Mouse (Mus musculus) CH12.LX (cell line): ENCODE results near the gene Snrnp48. TPM values are rescaled to one million over a fixed set of nuclear protein-coding genes. Genes with fewer than 3 reads are reported as not detected.

ENCODE experiments used
- DNase-seq: peaks from one replicate; pipeline ENCODE4 v3.0.0-alpha.2; 2013; ENCODE audit errors: extremely low read depth
- H3K27ac ChIP-seq: 2 replicates; pipeline ENCODE4 v1.5.1; 2012; ENCODE audit warnings: low read depth, mild to moderate bottlenecking, control low read depth, moderate library complexity; ENCODE audit not compliant: insufficient read depth
- H3K27me3 ChIP-seq: replicated peaks from 2 replicates; pipeline ENCODE3; 2012; ENCODE audit warnings: inconsistent platforms
- H3K36me3 ChIP-seq, 2 experiments: replicated peaks in 1 of 2; 2 replicates each; pipeline versions ENCODE3 to v1.6.1; 2012; ENCODE audit warnings: inconsistent platforms in 1 of 2, low read length in 1 of 2, mild to moderate bottlenecking in 1 of 2, mixed read lengths in 1 of 2, moderate library complexity in 1 of 2; ENCODE audit not compliant: control insufficient read depth in 1 of 2, insufficient read depth in 1 of 2
- H3K4me1 ChIP-seq, 2 experiments: 2 replicates each; pipeline ENCODE4 v1.6.1; 2012; ENCODE audit warnings: inconsistent platforms in 1 of 2, moderate library complexity in 1 of 2; ENCODE audit not compliant: insufficient read depth in 2 of 2, control insufficient read depth in 1 of 2
- H3K4me2 ChIP-seq: 2 replicates; pipeline ENCODE4 v1.6.1; 2012; ENCODE audit warnings: low read depth, mild to moderate bottlenecking, control low read depth; ENCODE audit not compliant: poor library complexity, insufficient read depth, severe bottlenecking
- H3K4me3 ChIP-seq, 3 experiments: fragments of 150-350 bp in 1 of 3; sonication (generic) in 1 of 3; replicated peaks in 1 of 3; 2 replicates each; pipeline versions ENCODE3 to v1.5.1; 2011 to 2012; ENCODE audit warnings: low read depth in 2 of 3, low read length in 2 of 3, mild to moderate bottlenecking in 2 of 3, moderate library complexity in 2 of 3, control low read depth in 1 of 3, improper control_type of control experiment in 1 of 3, inconsistent platforms in 1 of 3, mixed read lengths in 1 of 3; ENCODE audit not compliant: poor library complexity in 1 of 3
- H3K79me2 ChIP-seq: replicated peaks from 2 replicates; pipeline ENCODE4 v1.6.1; 2012; ENCODE audit warnings: mild to moderate bottlenecking, moderate library complexity; ENCODE audit not compliant: control insufficient read depth, poor library complexity, insufficient read depth, severe bottlenecking; ENCODE audit errors: extremely low read depth
- H3K9ac ChIP-seq: 2 replicates; pipeline ENCODE4 v1.6.1; 2012; ENCODE audit warnings: low read depth, mild to moderate bottlenecking, control low read depth, moderate library complexity; ENCODE audit not compliant: insufficient read depth
- H3K9me3 ChIP-seq: replicated peaks from 2 replicates; pipeline ENCODE3; 2012; ENCODE audit warnings: low read length, inconsistent platforms, mixed read lengths
- BHLHE40 ChIP-seq: IDR thresholded peaks from 2 replicates; pipeline ENCODE4 v1.6.1; 2011; ENCODE audit warnings: mild to moderate bottlenecking, low read depth, low read length, improper control_type of control experiment
- CHD2 ChIP-seq: IDR thresholded peaks from 2 replicates; pipeline ENCODE4 v1.6.1; 2011; ENCODE audit warnings: low read length, improper control_type of control experiment
- ELF1 ChIP-seq: IDR thresholded peaks from 2 replicates; pipeline ENCODE4 v1.6.1; 2014; ENCODE audit warnings: low read depth, mild to moderate bottlenecking, inconsistent platforms, low read length, improper control_type of control experiment
- ETS1 ChIP-seq: conservative IDR thresholded peaks from 2 replicates; pipeline ENCODE4 v1.6.1; 2012; ENCODE audit warnings: low read depth, mild to moderate bottlenecking, inconsistent platforms, low read length, improper control_type of control experiment, moderate library complexity
- HCFC1 ChIP-seq: IDR thresholded peaks from 2 replicates; pipeline ENCODE4 v1.6.1; 2012; ENCODE audit warnings: low read depth, mild to moderate bottlenecking, inconsistent platforms, low read length, improper control_type of control experiment
- JUND ChIP-seq: conservative IDR thresholded peaks from 2 replicates; pipeline ENCODE4 v1.6.1; 2011; ENCODE audit warnings: low read depth, low read length, improper control_type of control experiment
- MAFK ChIP-seq: IDR thresholded peaks from 2 replicates; pipeline ENCODE4 v1.6.1; 2011; ENCODE audit warnings: low read length, improper control_type of control experiment; ENCODE audit not compliant: insufficient replicate concordance
- MAX ChIP-seq: IDR thresholded peaks from 2 replicates; pipeline ENCODE4 v1.6.1; 2011; ENCODE audit warnings: low read length, improper control_type of control experiment
- MEF2A ChIP-seq: IDR thresholded peaks from 2 replicates; pipeline ENCODE4 v1.6.1; 2014; ENCODE audit warnings: low read depth, mild to moderate bottlenecking, inconsistent platforms, low read length, improper control_type of control experiment, borderline replicate concordance
- MYC ChIP-seq: IDR thresholded peaks from 2 replicates; pipeline ENCODE4 v1.6.1; 2011; ENCODE audit warnings: low read depth, mild to moderate bottlenecking, improper control_type of control experiment, low read length
- NELFE ChIP-seq: IDR thresholded peaks from 2 replicates; pipeline ENCODE4 v1.6.1; 2011; ENCODE audit warnings: low read depth, low read length, improper control_type of control experiment
- NRF1 ChIP-seq: IDR thresholded peaks from 2 replicates; pipeline ENCODE4 v1.6.1; 2014; ENCODE audit warnings: low read depth, mild to moderate bottlenecking, inconsistent platforms, low read length, improper control_type of control experiment, moderate library complexity
- PAX5 ChIP-seq: IDR thresholded peaks from 2 replicates; pipeline ENCODE4 v1.6.1; 2012; ENCODE audit warnings: low read length, inconsistent platforms, mixed read lengths
- SMC3 ChIP-seq: IDR thresholded peaks from 2 replicates; pipeline ENCODE4 v1.6.1; 2011; ENCODE audit warnings: low read depth, low read length, improper control_type of control experiment
- TBP ChIP-seq: conservative IDR thresholded peaks from 2 replicates; pipeline ENCODE4 v1.6.1; 2011; ENCODE audit warnings: low read depth, low read length, improper control_type of control experiment
- TCF12 ChIP-seq: IDR thresholded peaks from 2 replicates; pipeline ENCODE4 v1.6.1; 2014; ENCODE audit warnings: low read depth, mild to moderate bottlenecking, inconsistent platforms, low read length, improper control_type of control experiment
- USF2 ChIP-seq: conservative IDR thresholded peaks from 2 replicates; pipeline ENCODE4 v1.6.1; 2011; ENCODE audit warnings: low read depth, low read length, improper control_type of control experiment
- ZC3H11A ChIP-seq: IDR thresholded peaks from 2 replicates; pipeline ENCODE4 v1.6.1; 2012; ENCODE audit warnings: low read depth, mild to moderate bottlenecking, inconsistent platforms, low read length, improper control_type of control experiment
- ZNF384 ChIP-seq: IDR thresholded peaks from 2 replicates; pipeline ENCODE4 v1.6.1; 2012; ENCODE audit warnings: low read depth, low read length, improper control_type of control experiment, inconsistent platforms
- dilution Hi-C: fragments of 300-500 bp; cut with MboI; formaldehyde crosslinking; loops from 2 replicates; pipeline ENCODE4 v1.14.3; 2020; ENCODE audit warnings: low sequenced_read_pairs; ENCODE audit not compliant: extremely low pct_unique_long_range_greater_than_20kb, extremely low pct_ligation_motif_present
- in situ Hi-C: fragments of 300-500 bp; cut with MboI; formaldehyde crosslinking; loops from 3 replicates; pipeline ENCODE4 v1.14.3; 2019; ENCODE audit warnings: low sequenced_read_pairs, low pct_ligation_motif_present, low pct_unique_long_range_greater_than_20kb, mixed read lengths
- polyA plus RNA-seq: library from polyadenylated mRNA; unstranded; fragments of >175 nt; gene quantifications from 2 replicates; pipeline ENCODE4 v1.2.1, GENCODE M21; 2012; ENCODE audit warnings: low read depth; ENCODE audit not compliant: insufficient read length
- total RNA-seq, 2 experiments: library from RNA; depleted of rRNA; stranded (reverse); fragments of 300-350 nt in 1 of 2; fragments of >200 nt in 1 of 2; gene quantifications; 2 replicates each; pipeline ENCODE4 v1.2.3; 2012 to 2014

Snrnp48 gene
- total and polyA plus RNA-seq, 3 experiments: 42.4 to 103 (median 52.8) TPM

DNA sequence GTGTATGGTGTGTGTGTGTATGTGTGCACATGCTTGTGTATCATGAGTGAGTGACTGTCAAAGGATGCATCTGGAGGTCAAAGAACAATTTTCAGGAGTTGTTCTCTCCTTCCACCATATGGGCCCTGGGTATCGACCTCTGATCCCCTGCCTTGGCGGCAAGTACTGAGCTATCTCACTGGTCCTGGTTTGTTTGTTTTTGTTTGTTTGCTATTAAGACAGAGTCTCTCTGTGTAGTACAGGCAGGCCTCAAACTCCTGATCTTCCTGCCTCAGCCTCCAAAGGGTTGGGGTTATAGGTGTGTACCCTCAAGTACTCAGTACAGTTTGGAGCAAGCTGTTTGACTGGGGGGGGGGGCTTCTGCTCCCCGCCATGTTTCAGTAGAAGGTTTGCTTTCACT, 37.7 kb upstream of the Snrnp48 start:
- Histone ChIP-seq H3K36me3 (no peaks in the 10 kb centered on the region), H3K27ac (no peak overlapping the region), H3K9me3 (no peaks in the 10 kb centered on the region), H3K9ac (no peak overlapping the region), H3K79me2 (no peaks in the 10 kb centered on the region), H3K4me3 (no peak overlapping the region), H3K4me1 (peaks cover 0 to 4% of the 10 kb centered on the region in 2 experiments; a peak in 2 of 4 replicates), H3K27me3 (no peaks in the 10 kb centered on the region), H3K4me2 (no peak overlapping the region)
- in situ Hi-C loops: no loop called here
- dilution Hi-C loops: no loop called here
- no peak for DNase-seq
- no peak for TF ChIP-seq ZNF384
- TF ChIP-seq USF2: no peak
- TF ChIP-seq MAX: no peak
- TF ChIP-seq ZC3H11A: no peak
- TF ChIP-seq MAFK: no peak
- TF ChIP-seq NRF1: no peak
- TF ChIP-seq TBP: no peak
- no peak for TF ChIP-seq BHLHE40
- no peak for TF ChIP-seq TCF12
- TF ChIP-seq NELFE: no peak
- TF ChIP-seq CHD2: no peak
- TF ChIP-seq HCFC1: no peak
- TF ChIP-seq MYC: no peak
- no peak for TF ChIP-seq ELF1
- no peak for TF ChIP-seq PAX5
- no peak for TF ChIP-seq SMC3
- no peak for TF ChIP-seq MEF2A
- no peak for TF ChIP-seq ETS1
- no peak for TF ChIP-seq JUND

DNA sequence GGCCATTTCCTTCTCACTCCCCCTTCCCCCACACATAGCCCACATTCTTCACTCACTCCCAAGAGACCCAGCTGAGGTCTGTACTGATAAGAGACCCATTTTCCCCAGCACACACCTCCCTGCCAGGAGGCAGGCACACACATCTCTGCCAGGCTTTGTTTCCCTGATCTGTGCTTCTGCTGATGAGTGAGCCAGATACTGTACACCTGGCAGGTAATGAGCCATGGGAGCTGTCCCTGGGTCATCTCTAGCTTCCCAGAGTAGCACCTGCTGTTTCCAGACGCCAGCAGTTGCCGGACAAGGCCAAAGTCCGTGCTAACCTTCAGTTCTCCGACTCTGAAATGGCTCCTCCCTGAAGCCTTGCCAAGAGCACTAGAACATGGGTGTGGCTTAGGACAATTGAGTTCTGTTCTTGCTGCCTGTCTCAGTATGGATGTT, 34.0 kb upstream of the Snrnp48 start:
- Histone ChIP-seq H3K79me2 (no peaks in the 10 kb centered on the region), H3K9me3 (no peaks in the 10 kb centered on the region), H3K27me3 (no peaks in the 10 kb centered on the region), H3K27ac (no peak overlapping the region), H3K4me2 (no peak overlapping the region), H3K4me1 (peaks cover 0 to 6% of the 10 kb centered on the region in 2 experiments; a peak in 2 of 4 replicates), H3K9ac (no peak overlapping the region)
- in situ Hi-C loops: no loop called here
- dilution Hi-C loops: no loop called here
- no peak for DNase-seq
- TF ChIP-seq HCFC1 (no peak), ZC3H11A (no peak)
- TF ChIP-seq, all 38 proteins: peak for 0
- Histone ChIP-seq H3K36me3 (no peaks in the 10 kb centered on the region), H3K4me3 (no peak overlapping the region)
